Mouse (Mus musculus) small intestine, adult 2 months (tissue): ENCODE measurements at regions not wholly inside any gene's neighbourhood (a gene's known extent, or its start where the extent isn't known, plus 50 kb on each side); places are given as distances from the start of the nearest gene placed in this dataset.
A peak's percentile ranks its signal among the peaks of the same experiment; 100 is the strongest.

Experiments used
- H3K27ac ChIP-seq: fragments of 200-500 bp; 2 replicates; pipeline ENCODE4 v1.5.1; 2012; ENCODE audit warnings: low read depth, low read length, control low read depth, inconsistent platforms; ENCODE audit not compliant: insufficient read depth
- H3K27me3 ChIP-seq: fragments of 200-500 bp; 2 replicates; pipeline ENCODE4 v1.6.1; 2012; ENCODE audit warnings: mild to moderate bottlenecking, moderate library complexity, low read length, inconsistent platforms; ENCODE audit not compliant: control insufficient read depth, insufficient read depth
- H3K36me3 ChIP-seq: fragments of 200-500 bp; 2 replicates; pipeline ENCODE4 v1.6.1; 2012; ENCODE audit warnings: mild to moderate bottlenecking, low read length, control low read depth, inconsistent platforms; ENCODE audit not compliant: control insufficient read depth, insufficient read depth
- H3K4me1 ChIP-seq: fragments of 200-500 bp; 2 replicates; pipeline ENCODE4 v1.6.1; 2012; ENCODE audit warnings: low read length, inconsistent platforms, mixed read lengths; ENCODE audit not compliant: control insufficient read depth, insufficient read depth, insufficient read length
- H3K4me3 ChIP-seq: fragments of 200-500 bp; 2 replicates; pipeline ENCODE4 v1.5.1; 2012; ENCODE audit warnings: low read depth, mild to moderate bottlenecking, control low read depth, inconsistent platforms, low read length, moderate library complexity
- CTCF ChIP-seq: fragments of 200-500 bp; IDR thresholded peaks from 2 replicates; pipeline ENCODE4 v1.5.1; 2012; ENCODE audit warnings: low read depth, mild to moderate bottlenecking, control low read depth, inconsistent platforms, low read length, moderate library complexity, mixed read lengths; ENCODE audit not compliant: insufficient replicate concordance, insufficient read length; ENCODE audit errors: extremely low read depth
- POLR2A ChIP-seq: fragments of 200-500 bp; IDR thresholded peaks from 2 replicates; pipeline ENCODE4 v1.6.1; 2012; ENCODE audit warnings: low read depth, mild to moderate bottlenecking, control low read depth, inconsistent platforms, low read length, moderate library complexity
- WGBS: fragments of 180-500 bp; shearing (Covaris S2); methylation state at CpG from one replicate; pipeline ENCODE4 v1.1.7; 2018; 5-methylcytosine and 5-hydroxymethylcytosine counted together

GRCm38 (mm10) chr6:100150703-100151208 is 136.5 kb downstream of the Rybp start:
- Histone ChIP-seq H3K4me1 (peaks cover 11% of the 10 kb centered on the region), H3K27ac (no peak overlapping the region), H3K27me3 (no peaks in the 10 kb centered on the region), H3K4me3 (no peak overlapping the region), H3K36me3 (no peaks in the 10 kb centered on the region)
- no peak for TF ChIP-seq POLR2A
- TF ChIP-seq CTCF, result no peak
- WGBS, result 39% methylated on average over 6 of the region's 6 CpGs

- TF ChIP-seq CTCF (no peak), POLR2A (no peak)
- peaks cover 23% of the 10 kb centered on the region for H3K4me1 ChIP-seq
- H3K27ac ChIP-seq, result no peak overlapping the region
- no peaks in the 10 kb centered on the region for H3K36me3 ChIP-seq
- no peak overlapping the region for H3K4me3 ChIP-seq
- no peaks in the 10 kb centered on the region for H3K27me3 ChIP-seq
- 76% methylated on average over 5 of the region's 5 CpGs for WGBS
Observed at GRCm38 (mm10) chr6:100149458-100149852, 137.8 kb downstream of the Rybp start.

GRCm38 (mm10) chr6:100148751-100149457 is 138.4 kb downstream of the Rybp start:
- H3K4me1 ChIP-seq, result peaks cover 28% of the 10 kb centered on the region
- H3K27me3 ChIP-seq, result no peaks in the 10 kb centered on the region
- no peak for TF ChIP-seq CTCF
- TF ChIP-seq POLR2A, result no peak
- no peaks in the 10 kb centered on the region for H3K36me3 ChIP-seq
- no peak overlapping the region for H3K4me3 ChIP-seq
- WGBS, result 77% methylated on average over 4 of the region's 4 CpGs
- no peak overlapping the region for H3K27ac ChIP-seq

GRCm38 (mm10) chr6:100146360-100146935 is 140.8 kb downstream of the Rybp start:
- 29% methylated on average over 5 of the region's 5 CpGs for WGBS

GRCm38 (mm10) chr6:100145869-100146268 is 141.4 kb downstream of the Rybp start:
- H3K4me3 ChIP-seq, result no peak overlapping the region
- H3K27ac ChIP-seq, result no peak overlapping the region
- no peak for TF ChIP-seq CTCF
- no peaks in the 10 kb centered on the region for H3K36me3 ChIP-seq
- H3K27me3 ChIP-seq, result no peaks in the 10 kb centered on the region
- H3K4me1 ChIP-seq, result peaks cover 35% of the 10 kb centered on the region
- WGBS, result 62% methylated on average over 2 of the region's 2 CpGs

More at GRCm38 (mm10) chr6:100146360-100146935, 140.8 kb downstream of the Rybp start:
- no peak overlapping the region for H3K4me3 ChIP-seq
- H3K27me3 ChIP-seq, result no peaks in the 10 kb centered on the region
- H3K27ac ChIP-seq, result no peak overlapping the region
- no peaks in the 10 kb centered on the region for H3K36me3 ChIP-seq
- TF ChIP-seq CTCF (no peak), POLR2A (no peak)
- H3K4me1 ChIP-seq, result peaks cover 35% of the 10 kb centered on the region

- peak overlapping the region; percentile 94 for H3K27ac ChIP-seq
Observed at GRCm38 (mm10) chr6:100144544-100145287, 142.6 kb downstream of the Rybp start.

More at GRCm38 (mm10) chr6:100144544-100145287, 142.6 kb downstream of the Rybp start:
- Histone ChIP-seq H3K4me3 (no peak overlapping the region), H3K36me3 (no peaks in the 10 kb centered on the region), H3K27me3 (no peaks in the 10 kb centered on the region), H3K4me1 (peaks cover 38% of the 10 kb centered on the region)
- TF ChIP-seq POLR2A (no peak), CTCF (no peak)
- 31% methylated on average over 4 of the region's 4 CpGs for WGBS
